Mouse (Mus musculus): ENCODE data around the gene Ptk7.

DNA sequence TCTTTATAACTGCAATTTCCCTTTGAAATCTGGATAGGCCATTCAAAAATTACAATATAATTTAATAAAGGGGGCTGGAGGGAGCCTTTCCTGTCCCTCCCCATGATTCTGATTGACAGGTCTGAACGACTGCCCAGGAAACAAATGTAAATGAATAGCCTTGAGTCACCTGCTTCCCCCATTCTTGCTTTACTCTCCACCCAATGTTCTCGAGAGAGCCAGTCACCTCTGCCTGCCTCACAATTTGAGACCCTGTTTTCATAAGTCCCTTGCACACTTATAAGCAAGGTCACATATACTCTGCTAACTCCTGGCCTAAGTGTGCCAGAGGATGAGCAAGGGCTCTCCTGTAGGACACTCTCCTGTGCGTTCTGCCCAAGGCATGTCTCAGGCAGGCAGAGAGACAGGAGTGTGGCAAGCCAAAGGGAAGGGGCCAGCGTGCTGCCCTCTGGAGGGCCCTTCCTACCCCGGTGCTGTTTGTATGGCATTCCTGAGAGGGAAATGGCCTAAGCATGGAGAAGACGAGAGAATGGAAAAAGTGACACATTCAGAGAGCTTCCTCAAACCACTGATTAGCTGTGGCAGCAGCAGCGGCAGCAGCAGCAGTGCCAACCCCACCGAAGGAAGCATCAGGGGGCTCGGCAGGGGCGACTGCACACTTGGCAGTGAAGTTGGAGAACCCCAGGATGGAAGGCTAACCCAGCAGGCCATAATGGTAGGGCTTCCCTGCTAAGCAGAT lies 5.3 kb downstream of the Ptk7 start:
- TF ChIP-seq CTCF (conservative IDR thresholded peaks at IDR 0.05; ENCODE audit: low read length) = no peak; the same call in 1 of the 2 replicates
- no peak for TF ChIP-seq NANOG (IDR thresholded peaks at IDR 0.05; ENCODE audit: borderline replicate concordance, low read length)
- TF ChIP-seq POU5F1 (IDR thresholded peaks at IDR 0.05; ENCODE audit: borderline replicate concordance, low read length) = no peak
